8 mouse cellular contexts compared by ENCODE assay signal in genomic region chr2:125782719-125783109, GRCm38 (mm10). TPM values are rescaled to one million over a fixed set of nuclear protein-coding genes. Genes with fewer than 3 reads are reported as not detected.
DNase-seq lines count a peak whose midpoint lies in the region; ATAC-seq lines count a peak whose summit lies in the region.

Gene Secisbp2l (minus strand): TSS chr2:125782870.

- peak; percentile 97 for ATAC-seq in common myeloid progenitor, adult 5-6 weeks (replicated peaks; ENCODE audit: low read depth, poor library complexity, severe bottlenecking)
- peak; percentile 98 for ATAC-seq in megakaryocyte progenitor cell, adult 5-6 weeks (replicated peaks; ENCODE audit: poor library complexity)

- DNase-seq in ZHBTc4 (ENCODE audit: low read depth, low spot score), result peak; percentile 92
- DNase-seq in gastrocnemius, adult 8-10 months (ENCODE audit: low spot score in 2 of 2), result peak; percentile 92 to 93
- peak; percentile 91 for DNase-seq in induced T-regulatory cell, adult 2 months (ENCODE audit: low read depth)
- peak; percentile 77 to 95 for DNase-seq in left cerebral cortex, adult 9 months (ENCODE audit: low spot score in 2 of 2)
- DNase-seq in right cerebral cortex, postnatal 14 days, result peak; percentile 93
- DNase-seq in urinary bladder, postnatal 36 days (ENCODE audit: low spot score in 2 of 2), result peak; percentile 95 to 96

RNA-seq across cellular contexts. Expression of gene Secisbp2l, which starts in this region (rescaled TPM):
- 15.7 and 19.7 TPM in 2 replicates for total RNA-seq in common myeloid progenitor, adult 5-6 weeks (2017)
- total RNA-seq in gastrocnemius, adult 8-10 months (2022), result 10 to 100 TPM; 13.2 to 18.6 (median 14.9) TPM
- 11.6 and 12.4 TPM in 2 replicates for total RNA-seq in megakaryocyte progenitor cell, adult 5-6 weeks (2015)
- 12.7 and 16.1 TPM in 2 replicates for total RNA-seq in megakaryocyte progenitor cell, adult 5-6 weeks (2017)

Comparison
In these comparisons a context has a peak if more than half of its experiments do, and no peak if none do; other contexts are left out.
1. Peak in every context shown above with its lines: DNase-seq and ATAC-seq.